Comparison of ENCODE assay signal across 8 mouse cellular contexts in genomic region chr4:130861653-130862208, GRCm38 (mm10). TPM values are rescaled to one million over a fixed set of nuclear protein-coding genes. Genes with fewer than 3 reads are reported as not detected.
DNase-seq lines count a peak whose midpoint lies in the region; ATAC-seq and TF ChIP-seq lines count a peak whose summit lies in the region.

No protein-coding gene starts in this region.

- H3K36me3 ChIP-seq in hindbrain, postnatal 0 days (ENCODE audit: insufficient read depth, low read length) = no peaks in the 10 kb centered on the region
- no peaks in the 10 kb centered on the region for H3K36me3 ChIP-seq in midbrain, embryonic 10.5 days
- no peaks in the 10 kb centered on the region for H3K36me3 ChIP-seq in stomach, postnatal 0 days (ENCODE audit: control insufficient read depth, insufficient read depth, low read length)

- DNase-seq in ZHBTc4 (ENCODE audit: low read depth, low spot score) = peak; percentile 54
- peak; percentile 96 to 98 for DNase-seq in cerebellum, postnatal 14 days
- DNase-seq in frontal cortex, postnatal 36 days (ENCODE audit: low spot score in 2 of 2) = peak; percentile 95 to 98
- DNase-seq in hindbrain, postnatal 0 days (ENCODE audit: low spot score) = peak; percentile 96
- DNase-seq in left cerebral cortex, adult 18-20 months (ENCODE audit: low spot score in 2 of 2) = peak; percentile 94 to 97
- DNase-seq in midbrain, embryonic 10.5 days (ENCODE audit: low spot score) = peak; percentile 66
- peak; percentile 77 for DNase-seq in stomach, postnatal 0 days (ENCODE audit: low spot score)
- DNase-seq in spleen, adult 12 weeks (ENCODE audit: low spot score) = no peak

- TF ChIP-seq CTCF in hindbrain, postnatal 0 days (IDR thresholded peaks at IDR 0.05; ENCODE audit: low read depth) = peak; percentile 52
- peak; percentile 50 for TF ChIP-seq CTCF in stomach, postnatal 0 days (IDR thresholded peaks at IDR 0.05; ENCODE audit: low read depth)

- H3K27me3 ChIP-seq in hindbrain, postnatal 0 days (ENCODE audit: insufficient read depth, low read length) = no peaks in the 10 kb centered on the region
- peaks cover 69% of the 10 kb centered on the region for H3K27me3 ChIP-seq in midbrain, embryonic 10.5 days (ENCODE audit: low read depth, poor library complexity, severe bottlenecking)
- H3K27me3 ChIP-seq in stomach, postnatal 0 days (ENCODE audit: control insufficient read depth, insufficient read depth, low read length) = no peaks in the 10 kb centered on the region

- peak overlapping the region; percentile 20 for H3K4me3 ChIP-seq in hindbrain, postnatal 0 days (ENCODE audit: low read length)
- H3K4me3 ChIP-seq in midbrain, embryonic 10.5 days = peak overlapping the region; percentile 48
- H3K4me3 ChIP-seq in stomach, postnatal 0 days (ENCODE audit: low read depth, low read length) = peak overlapping the region; percentile 23

- H3K9me3 ChIP-seq in hindbrain, postnatal 0 days (ENCODE audit: low read length) = no peaks in the 10 kb centered on the region
- H3K9me3 ChIP-seq in midbrain, embryonic 10.5 days (replicated peaks) = no peaks in the 10 kb centered on the region
- no peaks in the 10 kb centered on the region for H3K9me3 ChIP-seq in stomach, postnatal 0 days (ENCODE audit: control insufficient read depth, low read length)

- TF ChIP-seq EP300 in stomach, postnatal 0 days (optimal IDR thresholded peaks at IDR 0.05) = no peak

- H3K9ac ChIP-seq in hindbrain, postnatal 0 days (replicated peaks; ENCODE audit: low read length) = peak overlapping the region; percentile 55
- H3K9ac ChIP-seq in stomach, postnatal 0 days (ENCODE audit: low read length) = peak overlapping the region; percentile 31; the same call in 1 of the 2 replicates

- peak overlapping the region; percentile 87 for H3K27ac ChIP-seq in hindbrain, postnatal 0 days
- peak overlapping the region; percentile 67 for H3K27ac ChIP-seq in midbrain, embryonic 10.5 days (replicated peaks)
- peak overlapping the region; percentile 79 for H3K27ac ChIP-seq in stomach, postnatal 0 days (replicated peaks)

- under 1% methylated on average over 30 of the region's 30 CpGs for WGBS in hindbrain, postnatal 0 days
- 3% methylated on average over 30 of the region's 30 CpGs for WGBS in midbrain, embryonic 10.5 days
- WGBS in stomach, postnatal 0 days = 2% methylated on average over 30 of the region's 30 CpGs

- peak overlapping the region; percentile 50 for H3K4me2 ChIP-seq in hindbrain, postnatal 0 days (ENCODE audit: low read depth, low read length)
- H3K4me2 ChIP-seq in stomach, postnatal 0 days (replicated peaks; ENCODE audit: low read depth) = peak overlapping the region; percentile 56

- peaks cover 30% of the 10 kb centered on the region for H3K4me1 ChIP-seq in hindbrain, postnatal 0 days (ENCODE audit: insufficient read depth, low read length)
- peaks cover 42% of the 10 kb centered on the region for H3K4me1 ChIP-seq in midbrain, embryonic 10.5 days
- H3K4me1 ChIP-seq in stomach, postnatal 0 days (replicated peaks; ENCODE audit: control insufficient read depth, insufficient read depth) = peaks cover 8% of the 10 kb centered on the region; the same call in 1 of the 2 replicates

- peak; percentile 94 for ATAC-seq in hindbrain, postnatal 0 days
- peak; percentile 87 for ATAC-seq in stomach, postnatal 0 days (ENCODE audit: low FRiP score, low TSS enrichment)

RNA-seq across cellular contexts. Expression of gene Laptm5, which starts 51.2 kb away (rescaled TPM):
- total RNA-seq in hindbrain, postnatal 0 days (2014; rRNA removed) = 42.8 and 71.4 TPM in 2 replicates
- 40.8 and 43.1 TPM in 2 replicates for polyA plus RNA-seq in hindbrain, postnatal 0 days (2015; fragmentation: Nextera tagmentation; extraction: Ambion mirVana)
- total RNA-seq in left cerebral cortex, adult 18-20 months (2021) = 10 to 100 TPM; 34.2 to 35.2 TPM
- 16.7 and 22.9 TPM in 2 replicates for polyA plus RNA-seq in midbrain, embryonic 10.5 days (2016; fragmentation: Nextera tagmentation; extraction: Ambion mirVana)
- 30.5 and 34.0 TPM in 2 replicates for polyA plus RNA-seq in stomach, postnatal 0 days (2015; fragmentation: Nextera tagmentation; extraction: Ambion mirVana)
